Mouse (Mus musculus) C2C12 (cell line): Measurements from ENCODE around the gene Ppp1cc.

Experiments
- CTCF ChIP-seq: IDR thresholded peaks from one replicate; pipeline ENCODE4 v1.5.1; 2011; ENCODE audit not compliant: control insufficient read depth, insufficient read depth, insufficient read length
- MAX ChIP-seq: IDR thresholded peaks from one replicate; pipeline ENCODE4 v1.6.1; 2011; ENCODE audit warnings: mild to moderate bottlenecking, control low read depth
- MYOD1 ChIP-seq: IDR thresholded peaks from one replicate; pipeline ENCODE4 v1.6.1; 2011; ENCODE audit warnings: low read depth; ENCODE audit not compliant: control insufficient read depth, insufficient read length
- MYOG ChIP-seq: IDR thresholded peaks from one replicate; pipeline ENCODE4 v1.6.1; 2011; ENCODE audit not compliant: control insufficient read depth, insufficient read length; ENCODE audit errors: extremely low read depth
- USF1 ChIP-seq: IDR thresholded peaks from one replicate; pipeline ENCODE4 v1.6.1; 2011; ENCODE audit warnings: low read depth, mild to moderate bottlenecking, control low read depth, moderate library complexity

- TF ChIP-seq MYOG (no peak), CTCF (no peak), USF1 (no peak), MAX (no peak), MYOD1 (no peak)
Measured at GRCm38 (mm10) chr5:122191269-122192063, 33.4 kb downstream of the Ppp1cc start.
